ENCODE assay signal across 8 mouse cellular contexts in the genomic region with DNA sequence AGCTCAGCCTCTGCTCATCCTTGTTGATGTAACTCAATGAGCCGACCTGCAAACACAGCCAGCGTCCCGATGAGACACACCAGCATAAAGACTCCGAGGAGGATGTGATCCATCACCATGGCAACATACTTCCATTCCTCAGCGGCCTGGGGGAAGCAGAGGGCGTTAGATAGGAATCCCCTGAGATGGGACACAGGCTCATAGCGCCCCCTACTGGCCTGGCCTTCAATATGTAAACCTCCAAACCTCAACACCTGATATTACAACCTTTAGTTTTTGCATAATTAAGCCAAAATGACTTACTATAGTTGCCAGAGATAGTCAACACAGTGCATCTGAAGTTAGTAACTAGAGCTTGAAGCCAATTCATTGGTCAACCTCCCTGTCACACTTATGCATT. TPM values are rescaled to one million over a fixed set of nuclear protein-coding genes. Genes with fewer than 3 reads are reported as not detected.
DNase-seq lines count a peak whose midpoint lies in the region; TF ChIP-seq lines count a peak whose summit lies in the region.

No protein-coding gene starts in this region.

- no peaks in the 10 kb centered on the region for H3K4me1 ChIP-seq in embryonic fibroblast, embryonic 13.5 days (ENCODE audit: control insufficient read depth, insufficient read depth, low read length)

- intact Hi-C loops in left cerebral cortex, adult 2 months (cut with DNase I): no loop called here

- TF ChIP-seq POLR2A in embryonic fibroblast, embryonic 13.5 days (IDR thresholded peaks at IDR 0.05; ENCODE audit: low read depth, low read length): no peak

- TF ChIP-seq CTCF in left cerebral cortex, adult 2 months (IDR thresholded peaks at IDR 0.05): peak; percentile 45
- 0 out of 2 replicates have a peak, but pooled peaks have one; percentile 12 for TF ChIP-seq CTCF in embryonic fibroblast, embryonic 13.5 days (IDR thresholded peaks at IDR 0.05; ENCODE audit: borderline replicate concordance, insufficient read depth, low read length)

- no peak for DNase-seq in left cerebral cortex, adult 2 months (ENCODE audit: extremely low spot score in 1 of 2, low spot score in 2 of 2)
- no peak for DNase-seq in left cerebral cortex, adult 9 months (ENCODE audit: low spot score in 2 of 2)
- peak; percentile 40 for DNase-seq in NIH3T3 (ENCODE audit: low read depth)
- DNase-seq in retina, postnatal 1 day: peak; percentile 71
- no peak for DNase-seq in cerebellum, postnatal 4 days (ENCODE audit: low spot score in 2 of 2)
- no peak for DNase-seq in left cerebral cortex, adult 8-10 months (ENCODE audit: low spot score in 2 of 2)
- DNase-seq in right cerebral cortex, adult 18-20 months: no peak

- H3K27ac ChIP-seq in left cerebral cortex, adult 2 months: no peak overlapping the region
- H3K27ac ChIP-seq in embryonic fibroblast, embryonic 13.5 days (ENCODE audit: insufficient read depth, low read length): no peak overlapping the region

- H3K4me3 ChIP-seq in left cerebral cortex, adult 2 months: no peak overlapping the region
- H3K4me3 ChIP-seq in embryonic fibroblast, embryonic 13.5 days (ENCODE audit: insufficient read depth, low read length): no peak overlapping the region

RNA-seq across cellular contexts. Expression of gene Chrna1, which starts 14.0 kb away (rescaled TPM):
- total RNA-seq in left cerebral cortex, adult 2 months (2021): under 1 TPM; 0.12 to 0.25 TPM
- polyA plus RNA-seq in embryonic fibroblast, embryonic 13.5 days (2011; ENCODE audit: insufficient read length, low read depth, missing spikeins): 0.19 and 0.37 TPM in 2 replicates
- total RNA-seq in left cerebral cortex, adult 8-10 months (2022): under 1 TPM; 0.13 to 0.21 (median 0.19) TPM

RNA-seq across cellular contexts. Expression of gene Wipf1, which starts 36.6 kb away (rescaled TPM):
- total RNA-seq in left cerebral cortex, adult 2 months (2021): 1 to 10 TPM; 7.4 to 7.9 TPM
- 31.9 and 37.6 TPM in 2 replicates for polyA plus RNA-seq in embryonic fibroblast, embryonic 13.5 days (2011; ENCODE audit: insufficient read length, low read depth, missing spikeins)
- 10 to 100 TPM in 2 of 4 experiments, 1 to 10 TPM in 2; 9.3 to 16.6 (median 12.8) TPM for total RNA-seq in left cerebral cortex, adult 8-10 months (2022)

Comparison
In these comparisons a context has a peak if more than half of its experiments do, and no peak if none do; other contexts are left out.
1. DNase-seq: peak in NIH3T3 (single experiment) and retina, postnatal 1 day (single experiment); none in left cerebral cortex, adult 2 months (0 of 2), left cerebral cortex, adult 9 months (0 of 2), cerebellum, postnatal 4 days (0 of 2), left cerebral cortex, adult 8-10 months (0 of 2) and right cerebral cortex, adult 18-20 months (single experiment).